Mouse (Mus musculus): ENCODE data around the gene Shisal1. TPM values are rescaled to one million over a fixed set of nuclear protein-coding genes. Genes with fewer than 3 reads are reported as not detected.

The Shisal1 gene
- total and polyA plus RNA-seq, 2 experiments from 2014 or later: 0.18 to 0.46 TPM

- Histone ChIP-seq H3K36me3 (replicated peaks; ENCODE audit: control insufficient read depth, insufficient read depth, low read length) (no peaks in the 10 kb centered on the region), H3K9me3 (replicated peaks; ENCODE audit: control insufficient read depth, low read length) (0 out of 2 replicates have a peak, but pooled peaks cover 5% of the 10 kb centered on the region), H3K4me2 (ENCODE audit: low read depth, low read length) (no peak overlapping the region), H3K4me3 (ENCODE audit: low read depth, low read length) (no peak overlapping the region), H3K27me3 (ENCODE audit: control insufficient read depth, insufficient read depth, low read length) (no peaks in the 10 kb centered on the region), H3K27ac (ENCODE audit: low read depth) (no peak overlapping the region), H3K4me1 (ENCODE audit: control insufficient read depth, insufficient read depth) (no peaks in the 10 kb centered on the region), H3K9ac (replicated peaks; ENCODE audit: low read depth, low read length) (no peak overlapping the region)
- WGBS: 78% methylated on average over 9 of the region's 9 CpGs
- no peak for ATAC-seq (ENCODE audit: insufficient read depth, low read depth)
- no peak for DNase-seq (ENCODE audit: low spot score)
- no peak for TF ChIP-seq EP300 (IDR thresholded peaks at IDR 0.05; ENCODE audit: low read depth)
- no peak for TF ChIP-seq CTCF (IDR thresholded peaks at IDR 0.05; ENCODE audit: low read depth)
Measured at GRCm38 (mm10) chr15:84378734-84379133, 68.2 kb downstream of the Shisal1 start.

- H3K36me3 ChIP-seq (replicated peaks; ENCODE audit: control insufficient read depth, insufficient read depth, low read length): no peaks in the 10 kb centered on the region
- H3K4me1 ChIP-seq (ENCODE audit: control insufficient read depth, insufficient read depth): no peaks in the 10 kb centered on the region
- 72% methylated on average over 5 of the region's 5 CpGs for WGBS
Measured at GRCm38 (mm10) chr15:84372801-84373200, 74.1 kb downstream of the Shisal1 start.

GRCm38 (mm10) chr15:84367402-84367801 lies 79.5 kb downstream of the Shisal1 start:
- Histone ChIP-seq H3K27ac (ENCODE audit: low read depth) (no peak overlapping the region), H3K4me1 (ENCODE audit: control insufficient read depth, insufficient read depth) (no peaks in the 10 kb centered on the region), H3K27me3 (ENCODE audit: control insufficient read depth, insufficient read depth, low read length) (no peaks in the 10 kb centered on the region), H3K36me3 (replicated peaks; ENCODE audit: control insufficient read depth, insufficient read depth, low read length) (no peaks in the 10 kb centered on the region), H3K9me3 (replicated peaks; ENCODE audit: control insufficient read depth, low read length) (no peaks in the 10 kb centered on the region), H3K9ac (replicated peaks; ENCODE audit: low read depth, low read length) (no peak overlapping the region), H3K4me2 (ENCODE audit: low read depth, low read length) (no peak overlapping the region), H3K4me3 (ENCODE audit: low read depth, low read length) (no peak overlapping the region)
- ATAC-seq (ENCODE audit: insufficient read depth, low read depth) (no peak), DNase-seq (ENCODE audit: low spot score) (no peak)
- no peak for TF ChIP-seq CTCF (IDR thresholded peaks at IDR 0.05; ENCODE audit: low read depth)
- no peak for TF ChIP-seq EP300 (IDR thresholded peaks at IDR 0.05; ENCODE audit: low read depth)
- WGBS: 73% methylated on average over 8 of the region's 8 CpGs

More at GRCm38 (mm10) chr15:84372801-84373200, 74.1 kb downstream of the Shisal1 start:
- DNase-seq (ENCODE audit: low spot score) (no peak), ATAC-seq (ENCODE audit: insufficient read depth, low read depth) (no peak)
- H3K4me3 ChIP-seq (ENCODE audit: low read depth, low read length): no peak overlapping the region
- no peak overlapping the region for H3K9ac ChIP-seq (replicated peaks; ENCODE audit: low read depth, low read length)
- 0 out of 2 replicates have a peak, but pooled peaks cover 5% of the 10 kb centered on the region for H3K9me3 ChIP-seq (replicated peaks; ENCODE audit: control insufficient read depth, low read length)
- H3K4me2 ChIP-seq (ENCODE audit: low read depth, low read length): no peak overlapping the region
- H3K27ac ChIP-seq (ENCODE audit: low read depth): no peak overlapping the region
- no peaks in the 10 kb centered on the region for H3K27me3 ChIP-seq (ENCODE audit: control insufficient read depth, insufficient read depth, low read length)
- TF ChIP-seq CTCF (IDR thresholded peaks at IDR 0.05; ENCODE audit: low read depth): no peak
- no peak for TF ChIP-seq EP300 (IDR thresholded peaks at IDR 0.05; ENCODE audit: low read depth)

- Histone ChIP-seq H3K4me2 (ENCODE audit: low read depth, low read length) (no peak overlapping the region), H3K27me3 (ENCODE audit: control insufficient read depth, insufficient read depth, low read length) (no peaks in the 10 kb centered on the region), H3K4me1 (ENCODE audit: control insufficient read depth, insufficient read depth) (no peaks in the 10 kb centered on the region), H3K9me3 (replicated peaks; ENCODE audit: control insufficient read depth, low read length) (0 out of 2 replicates have a peak, but pooled peaks cover 2% of the 10 kb centered on the region), H3K36me3 (replicated peaks; ENCODE audit: control insufficient read depth, insufficient read depth, low read length) (no peaks in the 10 kb centered on the region), H3K27ac (ENCODE audit: low read depth) (no peak overlapping the region), H3K4me3 (ENCODE audit: low read depth, low read length) (no peak overlapping the region), H3K9ac (replicated peaks; ENCODE audit: low read depth, low read length) (no peak overlapping the region)
- WGBS: 75% methylated on average over 10 of the region's 10 CpGs
- DNase-seq (ENCODE audit: low spot score) (no peak), ATAC-seq (ENCODE audit: insufficient read depth, low read depth) (no peak)
- no peak for TF ChIP-seq CTCF (IDR thresholded peaks at IDR 0.05; ENCODE audit: low read depth)
- no peak for TF ChIP-seq EP300 (IDR thresholded peaks at IDR 0.05; ENCODE audit: low read depth)
Measured at GRCm38 (mm10) chr15:84366574-84366989, 80.3 kb downstream of the Shisal1 start.

- 0 out of 2 replicates have a peak, but pooled peaks cover 2% of the 10 kb centered on the region for H3K9me3 ChIP-seq (replicated peaks; ENCODE audit: control insufficient read depth, low read length)
- ATAC-seq (ENCODE audit: insufficient read depth, low read depth) (no peak), DNase-seq (ENCODE audit: low spot score) (no peak)
- TF ChIP-seq CTCF (IDR thresholded peaks at IDR 0.05; ENCODE audit: low read depth): no peak
- TF ChIP-seq EP300 (IDR thresholded peaks at IDR 0.05; ENCODE audit: low read depth): no peak
- no peak overlapping the region for H3K27ac ChIP-seq (ENCODE audit: low read depth)
- H3K9ac ChIP-seq (replicated peaks; ENCODE audit: low read depth, low read length): no peak overlapping the region
- no peak overlapping the region for H3K4me2 ChIP-seq (ENCODE audit: low read depth, low read length)
- no peaks in the 10 kb centered on the region for H3K4me1 ChIP-seq (ENCODE audit: control insufficient read depth, insufficient read depth)
- WGBS: 60% methylated on average over 17 of the region's 17 CpGs
- no peaks in the 10 kb centered on the region for H3K36me3 ChIP-seq (replicated peaks; ENCODE audit: control insufficient read depth, insufficient read depth, low read length)
- no peak overlapping the region for H3K4me3 ChIP-seq (ENCODE audit: low read depth, low read length)
- no peaks in the 10 kb centered on the region for H3K27me3 ChIP-seq (ENCODE audit: control insufficient read depth, insufficient read depth, low read length)
Measured at GRCm38 (mm10) chr15:84365675-84366381, 81.1 kb downstream of the Shisal1 start.

All from heart, postnatal 0 days (tissue).